Mouse (Mus musculus): Measurements from ENCODE around the gene Cmss1.

- TF ChIP-seq CTCF (IDR thresholded peaks at IDR 0.05; ENCODE audit: insufficient read depth, low read depth, low read length) (no peak), POLR2A (IDR thresholded peaks at IDR 0.05; ENCODE audit: insufficient read depth, low read depth, low read length) (no peak)
These were observed 51.7 kb downstream of the Cmss1 start for GRCm38 (mm10) chr16:57554886-57555400.

All from olfactory bulb, adult 2 months (tissue).